Mouse (Mus musculus): ENCODE data around the gene Cyp4f14.

DNA sequence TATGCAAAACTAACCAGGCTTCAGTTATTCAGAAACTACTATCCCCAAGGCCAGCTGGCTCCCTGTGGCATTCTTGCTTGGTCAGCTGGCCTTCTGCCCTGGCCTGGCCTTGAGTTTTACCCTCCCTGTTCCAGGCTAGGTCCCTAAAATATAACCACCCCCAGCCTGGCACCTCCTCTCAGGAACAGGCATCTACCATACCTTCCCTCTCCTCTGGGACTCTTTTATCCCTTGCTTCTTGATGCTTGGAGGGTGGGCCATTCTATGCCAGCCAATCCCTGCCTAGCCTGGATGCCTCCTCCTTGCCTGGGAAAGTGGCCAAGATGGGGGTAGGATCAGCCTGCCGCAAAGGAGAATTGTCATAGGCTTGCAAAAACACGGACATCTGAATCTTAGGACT is at the start of gene Cyp4f14:
- no peak for TF ChIP-seq CTCF (IDR thresholded peaks at IDR 0.05)
- TF ChIP-seq EP300 (IDR thresholded peaks at IDR 0.05) = no peak
